Mouse (Mus musculus) liver, embryonic 16.5 days (tissue): ENCODE measurements around the gene Scamp5. TPM values are rescaled to one million over a fixed set of nuclear protein-coding genes. Genes with fewer than 3 reads are reported as not detected.

Source experiments
- ATAC-seq: fragments of 200-750 bp; cut with Nextera tagmentation; 2 replicates; pipeline ENCODE4 v1.8.0; 2017; ENCODE audit warnings: low read depth, mild to moderate bottlenecking, moderate number of reproducible peaks, moderate library complexity
- H3K27ac ChIP-seq: fragments of 300-500 bp; sonication (generic); 2 replicates; pipeline ENCODE4 v1.5.1; 2014; ENCODE audit warnings: mild to moderate bottlenecking, low read length
- H3K27me3 ChIP-seq: fragments of 300-500 bp; sonication (generic); 2 replicates; pipeline ENCODE4 v1.6.1; 2014; ENCODE audit warnings: low read depth, low read length, mixed read lengths; ENCODE audit not compliant: control insufficient read depth, insufficient read depth
- H3K36me3 ChIP-seq: fragments of 300-500 bp; sonication (generic); 2 replicates; pipeline ENCODE4 v1.6.1; 2014; ENCODE audit warnings: mild to moderate bottlenecking; ENCODE audit not compliant: control insufficient read depth, insufficient read depth
- H3K4me1 ChIP-seq: fragments of 300-500 bp; sonication (generic); 2 replicates; pipeline ENCODE4 v1.6.1; 2014; ENCODE audit warnings: low read depth, low read length, mixed read lengths; ENCODE audit not compliant: control insufficient read depth
- H3K4me2 ChIP-seq: fragments of 300-500 bp; sonication (generic); 2 replicates; pipeline ENCODE4 v1.6.1; 2014; ENCODE audit warnings: low read depth, low read length, mixed read lengths
- H3K4me3 ChIP-seq: fragments of 300-500 bp; sonication (generic); 2 replicates; pipeline ENCODE4 v1.5.1; 2014; ENCODE audit warnings: low read depth, mild to moderate bottlenecking, low read length
- H3K9ac ChIP-seq: fragments of 300-500 bp; sonication (generic); 2 replicates; pipeline ENCODE4 v1.6.1; 2014; ENCODE audit warnings: low read depth, low read length
- H3K9me3 ChIP-seq: fragments of 300-500 bp; sonication (generic); replicated peaks from 2 replicates; pipeline ENCODE4 v1.6.1; 2016; ENCODE audit warnings: low read length; ENCODE audit not compliant: control insufficient read depth
- WGBS: fragments of 180-500 bp; shearing (Covaris S2); extraction: QIAGEN DNeasy Blood & Tissue Kit; methylation state at CpG from one replicate; pipeline ENCODE4 v1.1.7; 2014; ENCODE audit not compliant: insufficient replicate concordance; 5-methylcytosine and 5-hydroxymethylcytosine counted together
- polyA plus RNA-seq: library from polyadenylated mRNA; unstranded; fragments of >200 nt; fragmentation: Nextera tagmentation; extraction: Ambion mirVana; gene quantifications from 2 replicates; pipeline ENCODE4 v1.2.1, GENCODE M21; 2015

The Scamp5 gene
- polyA plus RNA-seq, 1 experiment from 2014 or later = 7.8 TPM

GRCm38 (mm10) chr9:57439522-57440295, 28.2 kb downstream of the Scamp5 start, which contains the start of gene Ppcdc:
Ppcdc (minus strand) TSS chr9:57440124.
- no peaks in the 10 kb centered on the region for H3K27me3 ChIP-seq
- H3K4me3 ChIP-seq = peak within 1 kb of the TSS; percentile 68
- WGBS = 2% methylated on average over 32 of the region's 32 CpGs
- peaks cover 2% of the 10 kb centered on the region; the same call in 1 of the 2 replicates for H3K36me3 ChIP-seq
- H3K4me1 ChIP-seq = peaks cover 9% of the 10 kb centered on the region
- no peaks in the 10 kb centered on the region for H3K9me3 ChIP-seq
- H3K9ac ChIP-seq = peak within 1 kb of the TSS; percentile 74
- H3K4me2 ChIP-seq = peak within 1 kb of the TSS; percentile 70
- ATAC-seq = peak; percentile 97
- H3K27ac ChIP-seq = peak within 1 kb of the TSS; percentile 71

- Histone ChIP-seq H3K4me2 (peak overlapping the region; percentile 70), H3K4me1 (peaks cover 9% of the 10 kb centered on the region), H3K27me3 (no peaks in the 10 kb centered on the region), H3K36me3 (peaks cover 2% of the 10 kb centered on the region; the same call in 1 of the 2 replicates), H3K4me3 (peak overlapping the region; percentile 68), H3K9me3 (no peaks in the 10 kb centered on the region), H3K27ac (no peak overlapping the region), H3K9ac (peak overlapping the region; percentile 74)
- WGBS = 40% methylated on average over 7 of the region's 7 CpGs
- ATAC-seq = no peak
Observed at GRCm38 (mm10) chr9:57439083-57439482, 28.8 kb downstream of the Scamp5 start.

- H3K4me1 ChIP-seq = peaks cover 12% of the 10 kb centered on the region
- H3K36me3 ChIP-seq = no peaks in the 10 kb centered on the region
- no peak for ATAC-seq
- no peaks in the 10 kb centered on the region for H3K27me3 ChIP-seq
- no peak overlapping the region for H3K27ac ChIP-seq
- H3K9ac ChIP-seq = no peak overlapping the region
- 46% methylated on average over 10 of the region's 10 CpGs for WGBS
- H3K4me3 ChIP-seq = no peak overlapping the region
- no peak overlapping the region for H3K4me2 ChIP-seq
- H3K9me3 ChIP-seq = no peaks in the 10 kb centered on the region
Observed at GRCm38 (mm10) chr9:57437896-57438614, 29.8 kb downstream of the Scamp5 start.

GRCm38 (mm10) chr9:57436166-57436565, 31.7 kb downstream of the Scamp5 start:
- no peaks in the 10 kb centered on the region for H3K36me3 ChIP-seq
- H3K27me3 ChIP-seq = no peaks in the 10 kb centered on the region
- no peak overlapping the region for H3K4me2 ChIP-seq
- no peak overlapping the region for H3K4me3 ChIP-seq
- ATAC-seq = no peak
- peaks cover 12% of the 10 kb centered on the region for H3K4me1 ChIP-seq
- no peak overlapping the region for H3K27ac ChIP-seq
- no peak overlapping the region for H3K9ac ChIP-seq
- WGBS = 72% methylated on average over 5 of the region's 5 CpGs
- H3K9me3 ChIP-seq = no peaks in the 10 kb centered on the region

- no peak for ATAC-seq
- Histone ChIP-seq H3K36me3 (no peaks in the 10 kb centered on the region), H3K4me1 (peaks cover 9% of the 10 kb centered on the region), H3K9ac (no peak overlapping the region), H3K4me2 (no peak overlapping the region), H3K27me3 (no peaks in the 10 kb centered on the region), H3K4me3 (no peak overlapping the region), H3K9me3 (no peaks in the 10 kb centered on the region), H3K27ac (no peak overlapping the region)
- 35% methylated on average over 11 of the region's 11 CpGs for WGBS
Observed at GRCm38 (mm10) chr9:57434405-57435165, 33.3 kb downstream of the Scamp5 start.

- WGBS = 15% methylated on average over 11 of the region's 11 CpGs
- Histone ChIP-seq H3K4me1 (peaks cover 3% of the 10 kb centered on the region), H3K4me2 (no peak overlapping the region), H3K27me3 (no peaks in the 10 kb centered on the region), H3K27ac (0 out of 2 replicates have a peak overlapping the region, but pooled peaks have one; percentile 6), H3K36me3 (no peaks in the 10 kb centered on the region), H3K9ac (no peak overlapping the region), H3K4me3 (no peak overlapping the region), H3K9me3 (no peaks in the 10 kb centered on the region)
- ATAC-seq = peak; percentile 52
Observed at GRCm38 (mm10) chr9:57433097-57434032, 34.5 kb downstream of the Scamp5 start.

GRCm38 (mm10) chr9:57432480-57432879, 35.4 kb downstream of the Scamp5 start:
- Histone ChIP-seq H3K9me3 (no peaks in the 10 kb centered on the region), H3K27ac (no peak overlapping the region), H3K27me3 (no peaks in the 10 kb centered on the region), H3K4me1 (peaks cover 3% of the 10 kb centered on the region), H3K4me3 (no peak overlapping the region), H3K36me3 (no peaks in the 10 kb centered on the region), H3K9ac (no peak overlapping the region), H3K4me2 (no peak overlapping the region)
- ATAC-seq = no peak
- WGBS = 70% methylated on average over 3 of the region's 3 CpGs

GRCm38 (mm10) chr9:57431202-57431601, 36.7 kb downstream of the Scamp5 start:
- Histone ChIP-seq H3K27me3 (no peaks in the 10 kb centered on the region), H3K36me3 (no peaks in the 10 kb centered on the region), H3K9me3 (no peaks in the 10 kb centered on the region), H3K4me3 (no peak overlapping the region), H3K4me1 (peaks cover 3% of the 10 kb centered on the region), H3K4me2 (no peak overlapping the region), H3K9ac (no peak overlapping the region), H3K27ac (no peak overlapping the region)
- no peak for ATAC-seq
- WGBS = 64% methylated on average over 9 of the region's 9 CpGs
